Mouse (Mus musculus) limb, embryonic 11.5 days (tissue): ENCODE results near the gene 9130213A22Rik. TPM values are rescaled to one million over a fixed set of nuclear protein-coding genes. Genes with fewer than 3 reads are reported as not detected.
A peak's percentile ranks its signal among the peaks of the same experiment; 100 is the strongest.

Experiments used
- ATAC-seq: fragments of 200-750 bp; cut with Nextera tagmentation; 2 replicates; pipeline ENCODE4 v1.8.0; 2017; ENCODE audit warnings: low read depth; ENCODE audit not compliant: insufficient number of reproducible peaks, low FRiP score, low TSS enrichment
- DNase-seq: peaks from one replicate; pipeline ENCODE4 v3.0.0-alpha.2; 2015; ENCODE audit warnings: low spot score
- H3K27ac ChIP-seq: fragments of 300-500 bp; sonication (generic); replicated peaks from 2 replicates; pipeline ENCODE4 v1.5.1; 2014; ENCODE audit warnings: low read depth, mild to moderate bottlenecking, low read length
- H3K27me3 ChIP-seq: fragments of 300-500 bp; sonication (generic); 2 replicates; pipeline ENCODE4 v1.6.1; 2014; ENCODE audit warnings: mild to moderate bottlenecking, low read length, mixed read lengths; ENCODE audit not compliant: control insufficient read depth, insufficient read depth
- H3K36me3 ChIP-seq: fragments of 300-500 bp; sonication (generic); 2 replicates; pipeline ENCODE4 v1.6.1; 2014; ENCODE audit warnings: mild to moderate bottlenecking, low read length, moderate library complexity, mixed read lengths; ENCODE audit not compliant: control insufficient read depth, insufficient read depth
- H3K4me1 ChIP-seq: fragments of 300-500 bp; sonication (generic); 2 replicates; pipeline ENCODE4 v1.6.1; 2014; ENCODE audit warnings: low read length, mixed read lengths; ENCODE audit not compliant: control insufficient read depth, insufficient read depth
- H3K4me2 ChIP-seq: fragments of 300-500 bp; sonication (generic); 2 replicates; pipeline ENCODE4 v1.6.1; 2014; ENCODE audit warnings: low read depth, mild to moderate bottlenecking, moderate library complexity; ENCODE audit not compliant: severe bottlenecking
- H3K4me3 ChIP-seq: fragments of 300-500 bp; sonication (generic); 2 replicates; pipeline ENCODE4 v1.5.1; 2014; ENCODE audit warnings: low read depth, low read length
- H3K9ac ChIP-seq: fragments of 300-500 bp; sonication (generic); 2 replicates; pipeline ENCODE4 v1.6.1; 2014; ENCODE audit warnings: mild to moderate bottlenecking, low read length
- H3K9me3 ChIP-seq: fragments of 300-500 bp; sonication (generic); 2 replicates; pipeline ENCODE4 v1.6.1; 2016; ENCODE audit warnings: low read length; ENCODE audit not compliant: control insufficient read depth
- WGBS: fragments of 180-500 bp; shearing (Covaris S2); extraction: QIAGEN DNeasy Blood & Tissue Kit; methylation state at CpG from one replicate; pipeline ENCODE4 v1.1.7; 2014; 5-methylcytosine and 5-hydroxymethylcytosine counted together
- polyA plus RNA-seq: library from polyadenylated mRNA; unstranded; fragments of >200 nt; fragmentation: Nextera tagmentation; extraction: Ambion mirVana; gene quantifications from 2 replicates; pipeline ENCODE4 v1.2.1, GENCODE M21; 2014

9130213A22Rik gene
- polyA plus RNA-seq, 1 experiment from 2014 or later: 0.19 TPM

DNA sequence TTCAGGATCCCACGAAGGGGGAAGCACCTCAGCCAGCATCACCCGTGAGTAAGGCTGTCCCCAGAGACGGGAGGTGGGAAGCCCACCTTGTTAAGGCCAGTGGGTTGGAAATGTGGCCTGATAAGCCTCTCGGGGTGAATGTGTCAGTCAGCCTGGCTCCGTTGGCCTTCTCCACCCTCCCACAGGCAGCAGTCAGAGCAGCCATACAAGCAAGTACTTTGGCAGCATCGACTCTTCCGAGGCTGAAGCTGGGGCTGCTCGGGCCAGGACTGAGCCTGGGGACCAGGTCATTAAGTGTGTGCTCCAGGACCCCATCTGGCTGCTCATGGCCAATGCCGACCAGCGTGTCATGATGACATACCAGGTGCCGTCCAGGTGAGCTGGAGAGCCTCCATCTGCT, 14.7 kb downstream of the 9130213A22Rik start:
- Histone ChIP-seq H3K27ac (no peak overlapping the region), H3K4me1 (0 out of 2 replicates have a peak, but pooled peaks cover 3% of the 10 kb centered on the region), H3K4me2 (no peak overlapping the region), H3K27me3 (no peaks in the 10 kb centered on the region), H3K9me3 (no peaks in the 10 kb centered on the region), H3K4me3 (no peak overlapping the region), H3K9ac (no peak overlapping the region), H3K36me3 (peaks cover 19% of the 10 kb centered on the region; the same call in 1 of the 2 replicates)
- ATAC-seq (no peak), DNase-seq (no peak)
- WGBS: 90% methylated on average over 11 of the region's 11 CpGs

DNA sequence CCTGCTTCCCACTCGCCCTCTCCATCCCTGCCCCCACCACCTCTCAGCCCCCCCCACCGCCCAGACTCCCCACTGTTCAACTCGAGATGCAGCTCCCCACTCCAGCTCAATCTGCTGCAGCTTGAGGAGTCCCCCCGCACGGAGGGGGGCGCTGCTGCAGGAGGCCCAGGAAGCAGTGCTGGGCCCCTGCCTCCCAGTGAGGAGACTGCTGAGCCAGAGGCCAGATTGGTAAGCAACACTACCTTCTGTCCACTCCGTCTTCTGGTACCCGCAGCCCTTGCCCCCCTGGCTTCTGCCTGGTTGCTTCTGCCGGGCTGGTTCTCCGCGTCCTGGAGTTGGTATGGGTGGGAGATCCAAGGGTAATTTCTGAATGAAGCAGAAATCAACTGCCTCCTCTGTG, 15.5 kb downstream of the 9130213A22Rik start:
- no peak for ATAC-seq
- H3K27me3 ChIP-seq: no peaks in the 10 kb centered on the region
- DNase-seq: no peak
- no peak overlapping the region for H3K4me3 ChIP-seq
- H3K36me3 ChIP-seq: peaks cover 24% of the 10 kb centered on the region; the same call in 1 of the 2 replicates
- no peak overlapping the region for H3K9ac ChIP-seq
- H3K9me3 ChIP-seq: no peaks in the 10 kb centered on the region
- 0 out of 2 replicates have a peak, but pooled peaks cover 3% of the 10 kb centered on the region for H3K4me1 ChIP-seq
- H3K4me2 ChIP-seq: no peak overlapping the region
- 84% methylated on average over 11 of the region's 11 CpGs for WGBS
- no peak overlapping the region for H3K27ac ChIP-seq

DNA sequence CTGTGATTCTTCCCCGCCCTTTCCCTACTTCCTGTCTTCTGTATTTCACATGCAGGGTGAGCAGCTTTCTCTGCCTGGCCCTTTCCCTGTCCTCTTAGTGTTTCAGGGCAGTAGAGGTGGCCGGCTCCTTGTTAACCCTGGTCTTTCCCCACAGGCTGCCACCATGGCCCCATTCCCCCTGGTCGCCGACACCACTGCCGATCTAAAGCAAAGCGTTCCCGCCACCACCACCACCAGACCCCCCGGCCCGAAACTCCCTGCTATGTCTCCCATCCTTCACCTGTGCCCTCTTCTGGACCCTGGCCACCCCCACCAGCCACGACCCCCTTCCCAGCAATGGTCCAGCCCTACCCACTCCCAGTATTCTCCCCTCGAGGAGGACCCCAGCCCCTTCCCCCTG, 16.1 kb downstream of the 9130213A22Rik start:
- no peaks in the 10 kb centered on the region for H3K9me3 ChIP-seq
- 96% methylated on average over 11 of the region's 11 CpGs for WGBS

DNA sequence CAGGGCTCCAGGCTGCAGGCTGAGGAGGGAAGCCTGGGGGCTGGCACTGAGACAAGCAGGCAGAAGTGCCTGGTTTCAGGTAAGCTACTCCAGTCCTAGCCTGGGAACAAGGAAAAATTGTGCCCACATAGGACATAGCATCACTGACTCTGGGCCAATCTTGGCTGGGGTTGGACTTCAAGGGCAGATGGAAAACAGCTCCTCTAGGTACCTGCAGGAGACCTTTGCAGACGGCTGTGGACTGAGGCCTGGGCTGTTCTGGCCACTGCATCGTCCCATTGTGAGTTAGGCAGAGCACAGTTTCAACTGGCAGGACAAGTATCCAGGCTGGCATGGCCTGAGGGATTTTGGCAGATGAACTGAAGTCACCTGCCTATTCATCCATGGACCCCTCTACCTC, 16.6 kb downstream of the 9130213A22Rik start:
- Histone ChIP-seq H3K4me2 (no peak overlapping the region), H3K4me1 (no peaks in the 10 kb centered on the region), H3K9ac (no peak overlapping the region), H3K27ac (no peak overlapping the region), H3K9me3 (no peaks in the 10 kb centered on the region), H3K4me3 (no peak overlapping the region), H3K36me3 (peaks cover 24% of the 10 kb centered on the region; the same call in 1 of the 2 replicates), H3K27me3 (no peaks in the 10 kb centered on the region)
- ATAC-seq (no peak), DNase-seq (no peak)
- WGBS: 79% methylated on average over 2 of the region's 2 CpGs

More for the DNA sequence above, 16.1 kb downstream of the 9130213A22Rik start:
- Histone ChIP-seq H3K9ac (no peak overlapping the region), H3K4me2 (no peak overlapping the region), H3K4me3 (no peak overlapping the region), H3K27ac (no peak overlapping the region), H3K36me3 (peaks cover 24% of the 10 kb centered on the region; the same call in 1 of the 2 replicates), H3K4me1 (no peaks in the 10 kb centered on the region), H3K27me3 (no peaks in the 10 kb centered on the region)
- no peak for DNase-seq
- no peak for ATAC-seq

GRCm38 (mm10) chr11:69105227-69105626, 17.2 kb downstream of the 9130213A22Rik start:
- Histone ChIP-seq H3K4me1 (peaks cover 5% of the 10 kb centered on the region), H3K9me3 (no peaks in the 10 kb centered on the region), H3K9ac (no peak overlapping the region), H3K4me3 (no peak overlapping the region), H3K4me2 (no peak overlapping the region), H3K36me3 (peaks cover 24% of the 10 kb centered on the region; the same call in 1 of the 2 replicates), H3K27me3 (no peaks in the 10 kb centered on the region), H3K27ac (0 out of 2 replicates have a peak overlapping the region, but pooled peaks have one; percentile 18)
- ATAC-seq (no peak), DNase-seq (no peak)
- WGBS: 89% methylated on average over 6 of the region's 6 CpGs

DNA sequence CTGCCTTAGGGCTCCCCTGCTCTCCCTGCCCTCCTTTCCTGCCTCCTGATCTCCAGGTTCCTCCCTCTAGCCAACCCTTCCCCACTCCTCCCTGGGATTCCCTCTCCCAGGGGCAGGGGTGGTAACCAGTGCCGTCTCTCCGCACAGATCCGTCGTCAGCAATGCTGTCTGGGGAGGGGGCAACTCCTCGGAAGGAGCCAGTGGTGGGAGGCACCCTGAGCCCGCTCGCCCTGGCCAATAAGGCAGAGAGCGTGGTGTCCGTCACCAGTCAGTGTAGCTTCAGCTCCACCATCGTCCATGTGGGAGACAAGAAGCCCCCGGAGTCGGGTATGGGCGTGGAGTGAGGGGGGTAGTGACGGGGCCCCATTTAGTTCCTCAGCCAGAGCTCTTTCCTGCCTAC, 17.9 kb downstream of the 9130213A22Rik start:
- no peak overlapping the region for H3K9ac ChIP-seq
- H3K27ac ChIP-seq: no peak overlapping the region
- no peak for DNase-seq
- peaks cover 8% of the 10 kb centered on the region for H3K4me1 ChIP-seq
- peaks cover 24% of the 10 kb centered on the region; the same call in 1 of the 2 replicates for H3K36me3 ChIP-seq
- no peaks in the 10 kb centered on the region for H3K9me3 ChIP-seq
- 86% methylated on average over 14 of the region's 14 CpGs for WGBS
- H3K4me2 ChIP-seq: no peak overlapping the region
- no peaks in the 10 kb centered on the region for H3K27me3 ChIP-seq
- ATAC-seq: no peak
- no peak overlapping the region for H3K4me3 ChIP-seq

DNA sequence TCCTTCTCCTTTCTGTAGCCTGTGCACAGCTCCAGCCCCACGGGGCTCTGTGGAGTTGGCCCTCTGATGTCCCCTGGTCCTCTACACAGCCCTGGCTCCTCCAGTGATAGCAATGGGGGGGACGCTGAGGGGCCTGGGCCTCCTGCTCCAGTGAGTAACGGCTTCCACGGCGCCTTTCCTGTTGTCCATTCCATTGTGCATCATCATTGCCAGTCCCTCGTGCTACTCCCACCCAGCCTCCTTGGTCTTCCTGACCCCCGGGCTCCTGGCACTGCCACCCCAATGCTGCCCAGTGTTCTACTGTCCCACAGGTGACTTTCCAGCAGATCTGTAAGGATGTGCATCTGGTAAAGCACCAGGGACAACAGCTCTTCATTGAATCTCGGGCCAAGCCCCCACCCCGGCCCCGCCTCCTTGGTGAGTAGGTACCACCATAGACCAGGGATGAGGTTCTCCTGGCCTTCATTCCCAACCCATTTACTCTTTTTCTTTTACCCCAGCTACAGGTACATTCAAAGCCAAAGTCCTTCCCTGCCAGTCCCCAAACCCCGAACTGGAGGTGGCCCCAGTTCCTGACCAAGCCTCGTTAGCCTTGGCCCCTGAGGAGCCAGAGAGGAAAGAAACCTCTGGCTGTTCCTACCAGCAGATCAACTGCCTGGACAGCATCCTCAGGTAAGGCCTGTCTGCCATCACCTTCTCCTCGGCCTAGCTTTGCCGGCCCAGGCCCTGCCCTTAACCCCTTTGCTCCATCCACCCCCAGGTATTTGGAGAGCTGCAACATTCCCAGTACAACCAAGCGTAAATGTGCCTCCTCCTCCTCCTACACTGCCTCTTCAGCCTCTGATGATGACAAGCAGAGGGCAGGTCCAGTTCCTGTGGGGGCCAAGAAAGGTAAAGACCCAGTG, 18.6 kb downstream of the 9130213A22Rik start:
- Histone ChIP-seq H3K36me3 (peaks cover 24% of the 10 kb centered on the region; the same call in 1 of the 2 replicates), H3K4me3 (no peak overlapping the region), H3K9ac (no peak overlapping the region), H3K9me3 (no peaks in the 10 kb centered on the region), H3K27ac (no peak overlapping the region), H3K4me1 (peaks cover 12% of the 10 kb centered on the region), H3K27me3 (no peaks in the 10 kb centered on the region), H3K4me2 (no peak overlapping the region)
- 92% methylated on average over 15 of the region's 15 CpGs for WGBS
- DNase-seq (no peak), ATAC-seq (no peak)

DNA sequence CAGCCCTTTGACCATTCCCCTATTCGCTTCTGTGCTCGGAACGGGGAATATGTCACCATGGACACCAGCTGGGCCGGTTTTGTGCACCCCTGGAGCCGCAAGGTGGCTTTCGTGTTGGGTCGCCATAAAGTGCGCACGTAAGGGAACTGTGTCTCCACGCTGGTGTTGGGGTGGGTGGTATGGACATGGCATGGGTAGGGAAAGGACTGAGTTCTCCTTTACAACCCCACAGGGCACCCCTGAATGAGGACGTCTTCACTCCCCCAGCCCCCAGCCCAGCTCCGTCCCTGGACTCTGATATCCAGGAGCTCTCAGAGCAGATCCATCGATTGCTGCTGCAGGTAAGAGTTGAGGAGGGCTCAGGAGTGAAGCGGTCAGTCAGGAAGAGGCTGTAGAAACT, 19.3 kb downstream of the 9130213A22Rik start:
- WGBS: 94% methylated on average over 14 of the region's 14 CpGs
- Histone ChIP-seq H3K9me3 (no peaks in the 10 kb centered on the region), H3K4me3 (no peak overlapping the region), H3K4me2 (no peak overlapping the region), H3K9ac (no peak overlapping the region), H3K4me1 (peaks cover 18% of the 10 kb centered on the region), H3K27me3 (no peaks in the 10 kb centered on the region), H3K36me3 (peaks cover 24% of the 10 kb centered on the region; the same call in 1 of the 2 replicates), H3K27ac (no peak overlapping the region)
- ATAC-seq: no peak
- no peak for DNase-seq
